Mouse (Mus musculus) small intestine, adult 2 months (tissue): Measurements from ENCODE around the gene Apopt1.

Experiments
- CTCF ChIP-seq: fragments of 200-500 bp; IDR thresholded peaks from 2 replicates; pipeline ENCODE4 v1.5.1; 2012; ENCODE audit warnings: low read depth, mild to moderate bottlenecking, control low read depth, inconsistent platforms, low read length, moderate library complexity, mixed read lengths; ENCODE audit not compliant: insufficient replicate concordance, insufficient read length; ENCODE audit errors: extremely low read depth
- POLR2A ChIP-seq: fragments of 200-500 bp; IDR thresholded peaks from 2 replicates; pipeline ENCODE4 v1.6.1; 2012; ENCODE audit warnings: low read depth, mild to moderate bottlenecking, control low read depth, inconsistent platforms, low read length, moderate library complexity

DNA sequence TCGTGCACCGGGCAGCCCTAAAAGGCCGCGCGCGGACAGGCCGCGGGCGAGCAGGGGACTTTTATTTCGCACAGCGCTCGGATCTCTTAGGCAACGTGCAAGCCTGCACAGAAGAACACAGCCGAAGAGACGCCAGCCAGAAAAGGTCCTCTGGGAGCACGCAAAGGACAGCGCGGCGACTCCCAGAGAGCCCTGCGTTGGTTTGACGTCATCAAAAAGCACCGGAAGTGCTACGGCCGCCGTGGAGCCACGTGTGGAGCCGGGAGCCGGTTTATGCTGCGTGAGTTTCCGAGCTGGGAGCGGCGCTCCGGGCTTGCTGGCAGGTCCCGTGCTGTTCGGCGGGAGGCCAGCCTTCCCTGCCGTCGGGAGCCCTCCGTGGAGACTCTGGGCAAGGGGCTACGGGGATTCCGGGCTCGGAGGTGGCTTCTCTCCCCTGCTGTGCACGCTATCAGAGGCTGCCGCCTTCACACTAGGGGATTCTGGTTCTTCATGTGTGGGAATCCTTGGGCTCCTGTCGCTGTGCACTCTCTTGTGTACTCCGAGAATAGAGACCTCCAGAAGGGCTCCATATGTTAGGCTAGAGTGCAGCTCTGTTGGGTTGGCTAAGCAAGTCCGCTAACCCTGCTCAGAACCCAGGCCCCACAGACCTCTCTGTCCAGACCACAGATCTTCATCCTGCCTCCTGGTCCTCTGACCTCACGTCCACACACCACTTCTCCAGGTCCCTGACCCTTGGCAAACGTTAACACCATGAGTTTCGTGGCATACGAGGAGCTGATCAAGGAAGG, 35.0 kb upstream of the Apopt1 start, which contains the start of gene Trmt61a:
- TF ChIP-seq POLR2A (peak; percentile 67; the same call in 1 of the 2 replicates), CTCF (no peak)
